Mouse (Mus musculus) heart, embryonic 15.5 days (tissue): Measurements from ENCODE around the gene Tbcc. TPM values are rescaled to one million over a fixed set of nuclear protein-coding genes. Genes with fewer than 3 reads are reported as not detected.

Experiments used
- ATAC-seq: fragments of 200-750 bp; cut with Nextera tagmentation; replicated peaks from 2 replicates; pipeline ENCODE4 v1.8.0; 2017; ENCODE audit warnings: low read depth, moderate TSS enrichment; ENCODE audit not compliant: insufficient number of reproducible peaks, insufficient read depth, low FRiP score
- H3K27ac ChIP-seq: fragments of 300-500 bp; sonication (generic); 2 replicates; pipeline ENCODE4 v1.5.1; 2015; ENCODE audit warnings: mild to moderate bottlenecking, inconsistent platforms
- H3K27me3 ChIP-seq: fragments of 300-500 bp; sonication (generic); 2 replicates; pipeline ENCODE4 v1.6.1; 2015; ENCODE audit warnings: inconsistent platforms
- H3K36me3 ChIP-seq: fragments of 300-500 bp; sonication (generic); 2 replicates; pipeline ENCODE4 v1.6.1; 2015; ENCODE audit warnings: mild to moderate bottlenecking, inconsistent platforms
- H3K4me1 ChIP-seq: fragments of 300-500 bp; sonication (generic); replicated peaks from 2 replicates; pipeline ENCODE4 v1.6.1; 2015; ENCODE audit warnings: inconsistent platforms
- H3K4me2 ChIP-seq: fragments of 300-500 bp; sonication (generic); 2 replicates; pipeline ENCODE4 v1.6.1; 2015; ENCODE audit warnings: inconsistent platforms, mild to moderate bottlenecking, moderate library complexity
- H3K4me3 ChIP-seq: fragments of 300-500 bp; sonication (generic); 2 replicates; pipeline ENCODE4 v1.5.1; 2015; ENCODE audit warnings: mild to moderate bottlenecking, inconsistent platforms
- H3K9ac ChIP-seq: fragments of 300-500 bp; sonication (generic); 2 replicates; pipeline ENCODE4 v1.6.1; 2015; ENCODE audit warnings: mild to moderate bottlenecking, inconsistent platforms
- H3K9me3 ChIP-seq: fragments of 300-500 bp; sonication (generic); replicated peaks from 2 replicates; pipeline ENCODE4 v1.6.1; 2016; ENCODE audit warnings: inconsistent platforms
- WGBS: fragments of 180-500 bp; shearing (Covaris S2); methylation state at CpG from one replicate; pipeline ENCODE4 v1.1.7; 2015; ENCODE audit warnings: mixed read lengths; 5-methylcytosine and 5-hydroxymethylcytosine counted together
- polyA plus RNA-seq: library from polyadenylated mRNA; unstranded; fragments of >200 nt; fragmentation: Nextera tagmentation; extraction: Ambion mirVana; gene quantifications from 2 replicates; pipeline ENCODE4 v1.2.1, GENCODE M21; 2015

Gene Tbcc
- polyA plus RNA-seq, 1 experiment from 2014 or later: 41.9 TPM

- Histone ChIP-seq H3K27ac (no peak within 1 kb of the TSS), H3K4me3 (no peak within 1 kb of the TSS), H3K4me1 (peaks cover 10% of the 10 kb centered on the region), H3K9ac (no peak within 1 kb of the TSS), H3K9me3 (no peaks in the 10 kb centered on the region), H3K27me3 (no peaks in the 10 kb centered on the region), H3K36me3 (no peaks in the 10 kb centered on the region), H3K4me2 (no peak within 1 kb of the TSS)
- ATAC-seq: no peak
- WGBS: 84% methylated on average over 10 of the region's 10 CpGs
Measured at GRCm38 (mm10) chr17:46910186-46910585, 19.7 kb downstream of the Tbcc start, which contains the start of gene Prph2. Prph2 (plus strand) TSS chr17:46910459.

- 18% methylated on average over 6 of the region's 6 CpGs for WGBS
- no peak overlapping the region for H3K4me3 ChIP-seq
- no peaks in the 10 kb centered on the region for H3K36me3 ChIP-seq
- H3K4me2 ChIP-seq: no peak overlapping the region
- H3K27me3 ChIP-seq: no peaks in the 10 kb centered on the region
- H3K9ac ChIP-seq: no peak overlapping the region
- H3K4me1 ChIP-seq: peaks cover 10% of the 10 kb centered on the region
- H3K27ac ChIP-seq: no peak overlapping the region; the same call in 1 of the 2 replicates
- no peaks in the 10 kb centered on the region for H3K9me3 ChIP-seq
- ATAC-seq: no peak
Measured at GRCm38 (mm10) chr17:46912331-46912730, 21.8 kb downstream of the Tbcc start.

GRCm38 (mm10) chr17:46915129-46915528, 24.6 kb downstream of the Tbcc start:
- Histone ChIP-seq H3K4me3 (no peak overlapping the region), H3K27ac (no peak overlapping the region), H3K9me3 (no peaks in the 10 kb centered on the region), H3K36me3 (no peaks in the 10 kb centered on the region), H3K9ac (no peak overlapping the region), H3K4me2 (no peak overlapping the region), H3K27me3 (no peaks in the 10 kb centered on the region), H3K4me1 (peaks cover 10% of the 10 kb centered on the region)
- whole genome bisulfite sequencing: 54% methylated on average over 3 of the region's 3 CpGs
- no peak for ATAC-seq

- Histone ChIP-seq H3K9ac (no peak overlapping the region), H3K4me3 (no peak overlapping the region), H3K36me3 (no peaks in the 10 kb centered on the region), H3K4me2 (no peak overlapping the region), H3K9me3 (no peaks in the 10 kb centered on the region), H3K27me3 (no peaks in the 10 kb centered on the region), H3K4me1 (no peaks in the 10 kb centered on the region), H3K27ac (no peak overlapping the region)
- WGBS: 28% methylated on average over 4 of the region's 4 CpGs
- ATAC-seq: no peak
Measured at GRCm38 (mm10) chr17:46918951-46919350, 28.5 kb downstream of the Tbcc start.

- Histone ChIP-seq H3K27ac (no peak overlapping the region), H3K4me2 (no peak overlapping the region), H3K4me1 (no peaks in the 10 kb centered on the region), H3K27me3 (no peaks in the 10 kb centered on the region), H3K9ac (no peak overlapping the region), H3K9me3 (no peaks in the 10 kb centered on the region), H3K4me3 (no peak overlapping the region), H3K36me3 (no peaks in the 10 kb centered on the region)
- whole genome bisulfite sequencing: 60% methylated on average over 6 of the region's 6 CpGs
- ATAC-seq: no peak
Measured at GRCm38 (mm10) chr17:46920855-46921254, 30.4 kb downstream of the Tbcc start.

DNA sequence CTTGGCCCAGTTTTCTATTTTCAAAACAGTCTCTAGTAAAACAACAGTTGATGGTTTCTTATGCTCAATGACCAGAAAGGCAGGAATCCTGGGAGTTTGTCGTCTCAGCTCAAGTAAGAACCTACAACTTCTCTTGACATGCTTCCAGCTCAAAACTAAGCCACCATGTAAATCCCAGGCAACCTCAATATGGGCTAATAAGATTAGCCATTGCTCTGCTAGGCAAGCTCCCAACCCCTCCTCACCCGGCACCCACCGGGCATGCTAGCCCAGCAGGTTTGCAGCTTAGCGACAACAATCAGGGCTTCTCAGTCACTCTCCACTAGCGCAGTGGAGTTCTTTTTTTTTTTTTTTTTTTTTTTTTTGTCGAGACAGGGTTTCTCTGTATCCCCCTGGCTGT, 35.7 kb downstream of the Tbcc start:
- ATAC-seq: no peak
- Histone ChIP-seq H3K36me3 (peaks cover 23% of the 10 kb centered on the region), H3K4me2 (no peak overlapping the region), H3K27ac (no peak overlapping the region), H3K9me3 (no peaks in the 10 kb centered on the region), H3K4me3 (no peak overlapping the region), H3K4me1 (no peaks in the 10 kb centered on the region), H3K27me3 (no peaks in the 10 kb centered on the region), H3K9ac (no peak overlapping the region)
- WGBS: 53% methylated on average over 6 of the region's 6 CpGs

DNA sequence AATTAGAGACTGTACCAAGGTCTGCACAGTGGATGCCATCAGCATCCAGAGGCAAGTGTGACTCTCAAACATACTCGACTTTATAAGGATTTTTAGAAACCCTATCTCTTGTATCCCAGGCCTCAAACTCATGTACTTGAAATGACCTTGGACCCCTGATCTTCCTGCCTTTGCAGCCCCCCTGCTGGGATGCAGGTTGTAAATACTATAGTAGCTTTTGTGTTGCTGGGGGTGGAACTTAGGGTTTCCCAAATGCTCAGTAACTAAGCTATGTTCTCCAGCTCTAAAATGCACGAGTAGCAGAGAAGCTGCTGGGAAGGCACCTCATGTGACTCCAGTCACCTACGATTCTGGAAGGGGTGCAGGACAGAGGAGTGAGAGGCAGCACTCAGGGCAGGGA, 36.5 kb downstream of the Tbcc start:
- WGBS: 52% methylated on average over 3 of the region's 3 CpGs
- Histone ChIP-seq H3K9me3 (no peaks in the 10 kb centered on the region), H3K4me1 (no peaks in the 10 kb centered on the region), H3K4me2 (no peak overlapping the region), H3K9ac (no peak overlapping the region), H3K36me3 (peaks cover 29% of the 10 kb centered on the region), H3K27ac (no peak overlapping the region), H3K27me3 (no peaks in the 10 kb centered on the region), H3K4me3 (no peak overlapping the region)
- ATAC-seq: no peak

DNA sequence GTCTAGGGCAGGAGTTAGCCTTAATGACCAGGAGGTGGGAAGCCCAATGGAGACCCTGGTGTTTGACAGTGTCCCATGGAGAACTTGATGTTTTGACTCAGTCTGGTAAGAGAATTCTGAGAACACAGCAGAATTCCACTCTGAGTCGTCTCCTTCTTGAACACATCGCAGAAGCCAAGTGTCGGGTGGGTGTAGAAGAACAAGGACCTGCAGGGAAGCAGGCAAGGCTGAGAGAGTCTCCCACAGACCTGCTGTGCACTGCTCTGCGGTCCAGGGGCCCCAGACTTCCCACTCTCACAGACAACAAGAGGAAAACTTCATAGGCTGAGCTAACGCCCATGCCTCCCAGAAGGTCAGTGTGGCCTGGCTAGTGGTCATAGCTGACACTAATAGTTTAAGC, 37.3 kb downstream of the Tbcc start:
- no peaks in the 10 kb centered on the region for H3K9me3 ChIP-seq
- H3K4me3 ChIP-seq: no peak overlapping the region
- H3K36me3 ChIP-seq: peaks cover 37% of the 10 kb centered on the region
- no peaks in the 10 kb centered on the region for H3K27me3 ChIP-seq
- no peak overlapping the region for H3K4me2 ChIP-seq
- H3K4me1 ChIP-seq: no peaks in the 10 kb centered on the region
- no peak overlapping the region for H3K27ac ChIP-seq
- no peak for ATAC-seq
- 86% methylated on average over 5 of the region's 5 CpGs for WGBS
- H3K9ac ChIP-seq: no peak overlapping the region

DNA sequence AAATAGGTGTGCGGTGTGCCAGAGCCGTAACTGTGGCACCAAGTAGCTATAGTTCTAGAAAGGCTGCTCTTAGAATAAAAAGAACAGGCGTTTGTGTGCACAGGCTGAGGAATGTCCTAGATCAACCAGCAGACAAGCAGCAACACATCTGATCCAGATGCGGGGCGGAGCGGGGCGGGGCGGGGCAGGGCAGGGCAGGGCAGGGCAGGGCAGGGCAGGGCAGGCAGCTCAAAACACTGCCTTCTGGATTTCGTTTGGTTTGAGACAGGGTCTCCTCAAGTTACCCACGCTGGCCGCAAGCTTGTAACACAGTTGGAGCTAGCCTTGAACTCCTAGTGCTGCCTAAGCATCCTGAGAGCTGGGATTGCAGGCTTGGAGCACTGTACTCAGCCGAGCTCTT, 38.8 kb downstream of the Tbcc start:
- no peaks in the 10 kb centered on the region for H3K4me1 ChIP-seq
- no peak overlapping the region for H3K27ac ChIP-seq
- no peak for ATAC-seq
- no peak overlapping the region for H3K4me2 ChIP-seq
- peaks cover 52% of the 10 kb centered on the region for H3K36me3 ChIP-seq
- no peak overlapping the region for H3K9ac ChIP-seq
- no peaks in the 10 kb centered on the region for H3K27me3 ChIP-seq
- no peak overlapping the region for H3K4me3 ChIP-seq
- 85% methylated on average over 12 of the region's 12 CpGs for WGBS
- H3K9me3 ChIP-seq: no peaks in the 10 kb centered on the region

GRCm38 (mm10) chr17:46929897-46930296, 39.4 kb downstream of the Tbcc start:
- no peak overlapping the region for H3K4me2 ChIP-seq
- H3K9ac ChIP-seq: no peak overlapping the region
- H3K27ac ChIP-seq: no peak overlapping the region
- 88% methylated on average over 7 of the region's 7 CpGs for WGBS
- H3K9me3 ChIP-seq: no peaks in the 10 kb centered on the region
- no peaks in the 10 kb centered on the region for H3K27me3 ChIP-seq
- H3K4me3 ChIP-seq: no peak overlapping the region
- H3K36me3 ChIP-seq: peaks cover 58% of the 10 kb centered on the region
- H3K4me1 ChIP-seq: no peaks in the 10 kb centered on the region
- ATAC-seq: no peak

DNA sequence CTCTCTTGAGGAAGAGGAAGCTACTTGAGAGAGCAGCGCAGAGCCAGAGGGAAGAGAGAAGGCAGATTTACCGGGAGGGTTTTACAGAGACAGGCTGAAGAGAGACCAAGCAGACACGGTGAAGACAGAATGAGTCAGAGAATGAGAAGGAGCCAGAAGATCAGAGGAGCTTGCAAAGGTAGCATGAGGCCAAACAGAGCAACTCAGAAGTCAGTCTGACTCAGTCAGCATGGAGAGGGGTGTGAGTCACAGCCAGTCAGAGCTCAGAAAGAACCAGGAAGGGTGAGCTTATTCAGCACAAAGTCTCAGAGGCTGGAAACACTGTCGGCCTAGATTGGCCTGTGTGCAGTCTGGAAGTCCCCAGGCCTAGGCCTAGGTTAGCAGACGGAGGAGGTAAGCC, 42.5 kb downstream of the Tbcc start:
- H3K9ac ChIP-seq: no peak overlapping the region
- WGBS: 93% methylated on average over 5 of the region's 5 CpGs
- H3K4me2 ChIP-seq: no peak overlapping the region
- no peaks in the 10 kb centered on the region for H3K27me3 ChIP-seq
- no peak for ATAC-seq
- no peak overlapping the region for H3K27ac ChIP-seq
- H3K4me3 ChIP-seq: no peak overlapping the region
- peaks cover 89% of the 10 kb centered on the region for H3K36me3 ChIP-seq
- no peaks in the 10 kb centered on the region for H3K9me3 ChIP-seq
- H3K4me1 ChIP-seq: no peaks in the 10 kb centered on the region

DNA sequence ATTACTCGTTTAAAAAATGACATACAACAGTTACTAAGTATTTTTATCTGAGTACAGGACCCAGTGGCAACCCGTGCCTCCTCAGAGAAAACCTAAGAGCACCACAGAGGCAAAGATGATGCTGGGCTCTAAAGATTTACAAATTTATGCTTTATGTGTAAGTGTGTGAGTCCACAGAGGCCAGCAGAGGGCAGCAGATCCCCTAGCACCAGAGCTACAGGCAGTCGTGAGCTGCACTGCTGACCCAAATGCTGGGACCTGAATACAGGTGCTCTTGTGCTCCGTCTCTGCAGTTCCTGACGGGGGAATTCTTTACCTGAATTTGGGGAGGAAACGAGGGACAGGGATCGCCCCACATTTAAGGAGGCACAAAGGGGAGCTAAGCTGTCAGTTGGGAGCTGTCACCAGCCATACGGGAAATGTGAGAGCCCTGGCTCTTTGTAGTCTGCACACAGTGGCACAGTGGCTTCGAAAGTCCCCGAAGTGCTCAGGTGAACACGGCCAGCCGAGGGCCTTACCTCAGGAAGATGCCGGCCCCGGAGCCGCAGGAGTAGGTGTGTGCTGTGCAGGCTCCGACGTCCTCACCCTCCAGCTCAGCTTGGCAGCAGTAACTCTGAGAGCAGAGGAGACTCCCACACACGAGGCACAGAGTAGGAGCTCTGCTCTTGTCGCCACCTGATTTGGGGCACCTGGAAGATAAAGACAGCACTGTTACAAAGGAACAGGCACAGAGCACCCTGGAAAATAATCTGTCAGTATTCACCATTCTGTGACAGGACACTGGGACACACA, 43.3 kb downstream of the Tbcc start:
- Histone ChIP-seq H3K4me2 (no peak overlapping the region), H3K9me3 (no peaks in the 10 kb centered on the region), H3K36me3 (peaks cover 92% of the 10 kb centered on the region), H3K4me3 (no peak overlapping the region), H3K9ac (no peak overlapping the region), H3K27me3 (no peaks in the 10 kb centered on the region), H3K4me1 (no peaks in the 10 kb centered on the region), H3K27ac (no peak overlapping the region)
- whole genome bisulfite sequencing: 78% methylated on average over 19 of the region's 19 CpGs
- ATAC-seq: no peak; the same call in 1 of the 2 replicates
